Mouse (Mus musculus): ENCODE data around the gene Samd3.

Samd3 gene

GRCm38 (mm10) chr10:26229488-26229887, at the start of gene Samd3:
TSS of gene Samd3 (plus strand) at chr10:26229707.
- no peak for DNase-seq (ENCODE audit: low spot score in 2 of 2)

GRCm38 (mm10) chr10:26185289-26185688, 44.2 kb upstream of the Samd3 start:
- no peak for DNase-seq (ENCODE audit: low spot score in 2 of 2)

GRCm38 (mm10) chr10:26190811-26191210, 38.7 kb upstream of the Samd3 start:
- no peak for DNase-seq (ENCODE audit: low spot score in 2 of 2)

GRCm38 (mm10) chr10:26194892-26195291, 34.6 kb upstream of the Samd3 start:
- DNase-seq (ENCODE audit: low spot score in 2 of 2): no peak

- DNase-seq (ENCODE audit: low spot score in 2 of 2): no peak
Measured at GRCm38 (mm10) chr10:26202708-26203368, 26.7 kb upstream of the Samd3 start.

GRCm38 (mm10) chr10:26220729-26221128, 8.8 kb upstream of the Samd3 start:
- no peak for DNase-seq (ENCODE audit: low spot score in 2 of 2)

- DNase-seq (ENCODE audit: low spot score in 2 of 2): no peak
Measured at GRCm38 (mm10) chr10:26226241-26226640, 3.3 kb upstream of the Samd3 start.

- no peak for DNase-seq (ENCODE audit: low spot score in 2 of 2)
Measured at GRCm38 (mm10) chr10:26226734-26227133, 2.8 kb upstream of the Samd3 start.

GRCm38 (mm10) chr10:26228187-26228586, 1.3 kb upstream of the Samd3 start:
- no peak for DNase-seq (ENCODE audit: low spot score in 2 of 2)

GRCm38 (mm10) chr10:26232071-26232653, 2.7 kb downstream of the Samd3 start:
- no peak for DNase-seq (ENCODE audit: low spot score in 2 of 2)

GRCm38 (mm10) chr10:26238559-26238958, 9.1 kb downstream of the Samd3 start:
- DNase-seq (ENCODE audit: low spot score in 2 of 2): no peak

- no peak for DNase-seq (ENCODE audit: low spot score in 2 of 2)
Measured at GRCm38 (mm10) chr10:26239090-26239489, 9.6 kb downstream of the Samd3 start.

GRCm38 (mm10) chr10:26243203-26243602, 13.7 kb downstream of the Samd3 start:
- no peak for DNase-seq (ENCODE audit: low spot score in 2 of 2)

GRCm38 (mm10) chr10:26244466-26244865, 15.0 kb downstream of the Samd3 start:
- no peak for DNase-seq (ENCODE audit: low spot score in 2 of 2)

GRCm38 (mm10) chr10:26249426-26250165, 20.1 kb downstream of the Samd3 start:
- DNase-seq (ENCODE audit: low spot score in 2 of 2): peak; percentile 19 to 50

- DNase-seq (ENCODE audit: low spot score in 2 of 2): no peak
Measured at GRCm38 (mm10) chr10:26259908-26260307, 30.4 kb downstream of the Samd3 start.

GRCm38 (mm10) chr10:26263744-26264459, 34.4 kb downstream of the Samd3 start:
- DNase-seq (ENCODE audit: low spot score in 2 of 2): no peak

- no peak for DNase-seq (ENCODE audit: low spot score in 2 of 2)
Measured at GRCm38 (mm10) chr10:26275414-26275813, 45.9 kb downstream of the Samd3 start.

GRCm38 (mm10) chr10:26280009-26280408, 50.5 kb downstream of the Samd3 start:
- no peak for DNase-seq (ENCODE audit: low spot score in 2 of 2)

- DNase-seq (ENCODE audit: low spot score in 2 of 2): no peak
Measured at GRCm38 (mm10) chr10:26287136-26287535, 57.6 kb downstream of the Samd3 start.

- no peak for DNase-seq (ENCODE audit: low spot score in 2 of 2)
Measured at GRCm38 (mm10) chr10:26297200-26297599, 67.7 kb downstream of the Samd3 start.

GRCm38 (mm10) chr10:26297626-26298025, 68.1 kb downstream of the Samd3 start:
- DNase-seq (ENCODE audit: low spot score in 2 of 2): no peak
